Mouse (Mus musculus): ENCODE data around the gene Fbln5.

GRCm38 (mm10) chr12:101860256-101860655 is 41.4 kb upstream of the Fbln5 start:
- TF ChIP-seq ZC3H11A (IDR thresholded peaks at IDR 0.05; ENCODE audit: borderline replicate concordance, low read depth, low read length) (no peak), MAFK (IDR thresholded peaks at IDR 0.05; ENCODE audit: insufficient read depth, low read depth, low read length) (no peak)

All from ES-E14 (cell line).